Mouse (Mus musculus) stomach, postnatal 0 days (tissue): ENCODE measurements around the gene Myo18b.

Experiments
- CTCF ChIP-seq: IDR thresholded peaks from 2 replicates; pipeline ENCODE4 v1.5.1; 2016; ENCODE audit warnings: antibody characterized with exemption, low read depth, mild to moderate bottlenecking, moderate library complexity
- EP300 ChIP-seq: optimal IDR thresholded peaks from 2 replicates; pipeline ENCODE3; 2016; ENCODE audit warnings: antibody characterized with exemption

DNA sequence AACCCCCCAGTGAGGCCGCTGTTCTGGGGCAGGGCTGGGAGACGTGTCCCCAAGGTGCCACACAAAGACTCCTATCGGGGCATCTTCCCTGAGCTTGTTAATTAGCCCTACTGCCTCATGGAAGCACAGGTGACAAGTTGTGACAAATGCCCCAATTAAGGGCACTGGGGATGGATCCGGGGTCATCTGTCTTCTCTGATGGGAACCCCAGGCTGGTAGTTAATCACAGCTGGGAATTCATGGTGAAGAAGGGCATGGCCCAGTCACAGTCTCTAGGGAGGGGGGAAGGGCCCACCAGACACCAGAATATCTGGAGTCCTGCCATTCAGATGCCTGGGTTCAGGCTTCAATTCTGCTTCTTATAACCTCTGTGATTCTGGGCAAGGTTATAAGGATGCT lies 126.4 kb downstream of the Myo18b start:
- no peak for TF ChIP-seq CTCF
- no peak for TF ChIP-seq EP300
